Mouse (Mus musculus) forebrain, embryonic 16.5 days (tissue): ENCODE measurements at regions not wholly inside any gene's neighbourhood (a gene's known extent, or its start where the extent isn't known, plus 50 kb on each side); places are given as distances from the start of the nearest gene placed in this dataset.

Experiments used
- ATAC-seq: fragments of 200-750 bp; cut with Nextera tagmentation; 2 replicates; pipeline ENCODE4 v1.8.0; 2017; ENCODE audit warnings: mild to moderate bottlenecking, moderate library complexity
- H3K27ac ChIP-seq: fragments of 300-500 bp; sonication (generic); 2 replicates; pipeline ENCODE4 v1.5.1; 2014; ENCODE audit warnings: low read length, control low read depth
- H3K27me3 ChIP-seq: fragments of 300-500 bp; sonication (generic); replicated peaks from 2 replicates; pipeline ENCODE4 v1.6.1; 2014; ENCODE audit warnings: low read length; ENCODE audit not compliant: control insufficient read depth, insufficient read depth
- H3K36me3 ChIP-seq: fragments of 300-500 bp; sonication (generic); 2 replicates; pipeline ENCODE4 v1.6.1; 2014; ENCODE audit not compliant: control insufficient read depth, insufficient read depth
- H3K4me1 ChIP-seq: fragments of 300-500 bp; sonication (generic); replicated peaks from 2 replicates; pipeline ENCODE4 v1.6.1; 2014; ENCODE audit warnings: low read length; ENCODE audit not compliant: control insufficient read depth, insufficient read depth
- H3K4me2 ChIP-seq: fragments of 300-500 bp; sonication (generic); 2 replicates; pipeline ENCODE4 v1.6.1; 2014; ENCODE audit warnings: mild to moderate bottlenecking, low read length, control low read depth
- H3K4me3 ChIP-seq: fragments of 300-500 bp; sonication (generic); replicated peaks from 2 replicates; pipeline ENCODE4 v1.5.1; 2014; ENCODE audit warnings: mild to moderate bottlenecking, low read length, control low read depth
- H3K9ac ChIP-seq: fragments of 300-500 bp; sonication (generic); replicated peaks from 2 replicates; pipeline ENCODE4 v1.6.1; 2014; ENCODE audit warnings: low read depth, low read length, control low read depth
- H3K9me3 ChIP-seq: fragments of 300-500 bp; sonication (generic); 2 replicates; pipeline ENCODE4 v1.6.1; 2016; ENCODE audit warnings: low read length; ENCODE audit not compliant: control insufficient read depth
- WGBS: fragments of 180-500 bp; shearing (Covaris S2); extraction: QIAGEN DNeasy Blood & Tissue Kit; methylation state at CpG from one replicate; pipeline ENCODE4 v1.1.7; 2014; 5-methylcytosine and 5-hydroxymethylcytosine counted together

DNA sequence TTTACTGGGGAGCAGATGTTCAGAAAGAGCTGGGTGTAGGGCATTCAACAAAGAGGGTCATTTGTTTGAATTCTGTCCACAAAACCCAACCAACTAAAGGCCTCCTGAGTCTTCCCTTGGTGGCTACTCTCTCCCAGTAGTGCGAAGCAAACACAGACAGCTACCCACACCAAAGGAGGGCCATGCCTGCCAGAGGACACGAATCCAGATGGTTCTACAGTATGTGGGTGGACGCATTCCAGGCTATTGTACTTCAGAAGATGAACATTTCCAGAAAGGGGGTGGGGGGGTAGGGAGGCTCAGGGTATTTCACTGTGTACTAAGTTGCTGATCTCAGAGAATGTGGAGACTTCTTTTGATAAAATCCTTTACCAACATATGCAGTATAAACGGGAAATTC lies 149.5 kb downstream of the 4930444P10Rik start:
- 84% methylated on average over 4 of the region's 4 CpGs for WGBS
- no peaks in the 10 kb centered on the region for H3K4me1 ChIP-seq
- H3K4me2 ChIP-seq = no peak overlapping the region
- H3K27me3 ChIP-seq = no peaks in the 10 kb centered on the region
- no peak overlapping the region for H3K27ac ChIP-seq
- H3K9me3 ChIP-seq = no peaks in the 10 kb centered on the region
- H3K36me3 ChIP-seq = no peaks in the 10 kb centered on the region
- H3K9ac ChIP-seq = no peak overlapping the region
- H3K4me3 ChIP-seq = no peak overlapping the region
- no peak for ATAC-seq

DNA sequence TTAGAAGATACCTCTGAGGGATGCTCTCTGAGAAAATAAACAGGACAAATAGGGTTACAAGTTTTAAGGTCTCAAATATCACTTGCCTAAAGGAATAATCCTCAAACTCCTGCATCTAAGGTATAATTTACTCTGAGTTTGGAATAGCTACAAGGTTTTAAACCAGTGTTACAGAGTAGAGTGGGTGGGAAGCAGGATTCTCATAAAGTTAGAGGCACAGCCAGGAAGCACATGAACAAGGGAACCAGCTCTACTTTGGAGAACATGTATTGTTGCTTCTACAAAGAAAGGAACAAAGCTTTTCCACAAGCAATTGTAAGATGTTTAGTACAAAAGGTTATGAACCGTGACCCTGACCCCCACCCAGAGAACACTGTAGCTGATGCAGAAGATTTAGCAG lies 150.1 kb downstream of the 4930444P10Rik start:
- ATAC-seq = no peak
- WGBS = 52% methylated on average over 1 of the region's 1 CpGs
- Histone ChIP-seq H3K4me3 (no peak overlapping the region), H3K27ac (no peak overlapping the region), H3K27me3 (no peaks in the 10 kb centered on the region), H3K9ac (no peak overlapping the region), H3K36me3 (no peaks in the 10 kb centered on the region), H3K9me3 (no peaks in the 10 kb centered on the region), H3K4me1 (no peaks in the 10 kb centered on the region), H3K4me2 (no peak overlapping the region)
